Mouse (Mus musculus): ENCODE results near the gene Fam240a.

DNA sequence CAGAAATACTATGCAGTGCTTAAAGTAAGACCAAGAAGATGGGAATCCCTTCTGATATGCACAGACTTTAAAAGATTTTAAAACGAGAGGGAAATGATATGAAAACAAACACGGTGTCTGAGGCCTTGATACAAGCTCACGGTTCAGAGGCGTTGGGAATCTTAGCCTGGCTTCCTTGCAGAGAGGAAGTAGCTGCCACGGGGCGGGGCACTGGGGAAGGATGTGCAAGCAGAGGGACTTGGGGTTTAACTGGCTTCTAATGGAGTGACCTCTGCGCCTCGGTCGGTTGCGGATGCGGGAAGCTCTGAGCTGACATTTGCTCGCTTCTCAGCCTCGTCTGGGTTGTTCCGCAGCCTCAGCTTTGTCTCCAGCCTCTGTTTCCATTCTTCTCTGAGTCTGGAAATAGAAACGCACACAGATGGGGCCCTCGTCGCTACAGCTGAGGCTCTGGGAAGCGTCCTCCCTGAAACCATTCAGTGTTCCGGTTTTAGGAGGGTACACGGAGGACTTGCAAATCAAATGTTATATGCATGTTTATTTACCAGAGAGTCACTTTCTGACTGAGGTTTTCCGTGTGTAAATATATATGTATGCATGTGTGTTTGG is 1.9 kb downstream of the Fam240a start:
- TF ChIP-seq POLR2A (IDR thresholded peaks at IDR 0.05; ENCODE audit: insufficient read depth, low read length) = no peak
- TF ChIP-seq CTCF (IDR thresholded peaks at IDR 0.05; ENCODE audit: low read depth, low read length) = no peak

Data from ES-Bruce4 (cell line).